Mouse (Mus musculus) left cerebral cortex, adult 11 months (tissue): ENCODE results near the gene Zc3h7b.
A peak's percentile ranks its signal among the peaks of the same experiment; 100 is the strongest.

Experiments
- DNase-seq: peaks from one replicate; pipeline ENCODE4 v3.0.0; 2022; ENCODE audit warnings: low spot score

The Zc3h7b gene

GRCm38 (mm10) chr15:81792444-81792843, 47.6 kb downstream of the Zc3h7b start:
- DNase-seq = no peak

DNA sequence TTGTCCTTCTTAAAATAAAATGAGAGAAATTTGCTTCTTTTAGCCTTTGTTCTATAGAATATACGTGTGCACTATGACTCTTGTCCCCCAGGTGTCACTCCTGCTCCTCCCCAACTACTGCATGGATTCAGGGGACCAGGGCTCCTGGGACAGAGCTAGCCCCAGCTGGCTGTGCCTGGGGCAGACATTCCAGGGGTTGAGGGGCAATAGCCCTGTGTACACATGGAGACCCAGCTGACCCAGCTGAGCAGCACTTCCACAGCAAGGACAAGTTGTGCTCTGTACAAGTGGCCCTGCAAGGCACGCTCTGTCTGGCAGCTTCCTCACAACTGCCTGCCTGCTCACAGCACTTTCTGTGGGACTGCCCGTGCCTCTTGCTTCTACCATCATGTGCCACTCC, 51.4 kb downstream of the Zc3h7b start:
- DNase-seq = no peak

DNA sequence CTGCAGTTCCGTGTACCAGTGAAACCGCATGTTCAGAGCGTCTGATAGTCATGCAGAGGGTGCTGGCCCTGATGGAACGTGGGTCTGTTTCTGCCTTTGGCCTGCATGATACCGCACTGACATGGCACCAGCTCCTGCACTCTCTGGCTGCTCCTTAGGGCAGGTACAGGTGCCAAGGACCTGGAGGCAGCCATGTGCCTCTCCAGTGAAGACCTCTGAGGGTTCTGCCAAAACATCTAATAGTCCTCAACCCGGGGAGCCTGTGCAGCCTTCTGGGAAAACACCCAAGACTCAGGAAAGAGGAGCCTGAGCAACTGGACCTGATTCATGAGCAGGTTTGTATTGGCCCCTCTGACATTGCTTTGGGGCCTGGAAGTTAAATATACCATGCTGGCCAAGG, 53.0 kb downstream of the Zc3h7b start:
- DNase-seq = no peak

DNA sequence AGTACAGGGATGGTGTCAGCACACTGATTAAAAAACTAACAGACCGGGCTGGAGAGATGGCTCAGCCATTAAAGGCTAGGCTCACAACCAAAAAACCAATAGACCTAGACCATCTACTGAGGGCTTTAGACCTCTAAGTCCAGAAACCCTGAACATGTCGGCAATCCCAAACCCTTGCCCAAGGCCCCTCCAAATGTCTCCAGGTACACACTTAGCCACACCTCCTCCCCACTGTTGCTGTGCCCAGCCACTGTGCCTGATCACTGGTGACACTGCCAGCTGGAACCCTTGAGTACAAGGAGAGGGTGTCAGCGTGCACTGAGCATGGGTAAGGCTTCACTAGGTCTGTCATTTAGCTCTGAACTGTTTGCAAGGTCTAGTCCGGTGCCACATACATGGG, 53.6 kb downstream of the Zc3h7b start:
- DNase-seq = no peak

DNA sequence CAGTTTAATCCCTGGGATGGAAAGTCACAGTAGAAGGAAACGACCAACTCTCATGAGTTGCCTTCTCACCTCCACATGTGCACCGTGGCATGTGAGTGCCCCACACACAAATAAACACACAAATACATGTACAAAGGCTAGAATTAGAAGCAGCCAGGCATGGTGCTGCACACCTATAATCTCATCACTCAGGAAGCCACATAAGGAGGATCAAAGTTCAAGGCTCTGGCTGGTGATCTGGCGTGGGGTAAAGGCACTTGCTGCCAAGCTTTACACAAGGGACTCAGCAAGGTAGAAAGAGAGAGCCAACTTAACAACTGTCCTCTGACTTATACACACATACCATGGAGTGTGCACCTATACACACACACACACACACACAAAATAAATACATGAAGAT, 55.5 kb downstream of the Zc3h7b start:
- no peak for DNase-seq

- peak; percentile 99 for DNase-seq
These were observed 57.4 kb downstream of the Zc3h7b start, which contains the start of gene Tef for GRCm38 (mm10) chr15:81802001-81802890. Gene Tef (plus strand): TSS chr15:81802421.

GRCm38 (mm10) chr15:81802941-81803351, 58.1 kb downstream of the Zc3h7b start:
- peak; percentile 64 for DNase-seq

- DNase-seq = no peak
These were observed 58.6 kb downstream of the Zc3h7b start for GRCm38 (mm10) chr15:81803425-81803951.

DNA sequence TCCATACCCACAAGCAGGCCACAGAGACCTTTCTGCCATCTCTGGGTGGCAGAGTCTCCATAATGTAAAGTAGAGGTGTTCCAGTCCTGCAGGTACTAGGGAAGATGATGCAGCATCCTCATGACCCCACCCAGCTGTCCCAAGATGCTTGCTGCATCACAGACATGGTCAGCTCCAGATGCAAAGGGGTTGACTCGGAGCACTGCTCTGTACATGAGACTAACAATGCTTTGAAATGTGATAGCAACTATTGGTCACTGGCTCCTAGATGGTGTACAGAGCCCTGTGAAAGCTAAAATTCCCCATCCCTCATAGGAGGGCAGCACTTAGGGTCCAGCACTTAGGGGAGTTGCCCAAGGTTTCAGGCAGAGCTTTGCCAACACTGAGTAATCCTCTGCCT, 59.3 kb downstream of the Zc3h7b start:
- DNase-seq = no peak

DNA sequence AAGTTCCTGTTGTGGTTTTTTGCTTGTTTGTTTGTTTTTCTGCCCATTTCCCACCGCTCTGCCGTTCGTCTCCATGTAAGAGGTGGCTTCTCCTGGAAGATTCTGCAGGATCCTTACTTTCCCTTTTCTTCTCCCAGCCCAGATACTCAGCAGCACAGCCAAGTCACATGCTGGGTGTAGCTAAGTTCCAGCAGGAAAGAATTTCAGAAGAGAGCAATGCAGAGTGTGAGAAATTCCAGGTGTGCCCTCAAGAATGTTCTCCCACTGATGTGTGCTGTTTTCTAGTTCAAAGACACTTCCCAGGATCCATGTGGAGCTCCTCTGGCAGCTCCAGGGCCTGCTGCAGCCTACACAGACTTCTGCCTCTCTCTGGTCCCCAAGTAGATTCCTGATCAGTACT, 60.0 kb downstream of the Zc3h7b start:
- DNase-seq = no peak

- no peak for DNase-seq
These were observed 60.8 kb downstream of the Zc3h7b start for GRCm38 (mm10) chr15:81805624-81806023.

- no peak for DNase-seq
These were observed 62.0 kb downstream of the Zc3h7b start for GRCm38 (mm10) chr15:81806621-81807404.

DNA sequence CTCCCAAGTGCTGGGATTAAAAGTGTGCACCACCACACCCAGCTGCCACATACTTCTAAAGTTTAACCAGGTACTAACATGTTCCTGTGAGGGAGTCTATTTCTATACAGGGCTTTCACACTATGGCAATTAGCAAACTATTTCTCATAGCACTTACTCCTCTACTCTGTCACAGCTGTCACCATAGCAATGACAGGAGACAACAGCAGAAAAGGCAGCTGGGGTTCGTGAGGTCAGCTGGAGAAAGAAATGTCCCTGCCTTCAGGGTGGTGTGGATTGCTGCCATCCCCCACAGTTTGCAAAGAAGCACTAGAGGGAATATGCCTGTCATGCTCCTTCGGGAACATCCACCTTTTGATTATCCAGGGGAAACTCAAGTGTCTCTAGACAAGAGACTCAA, 63.9 kb downstream of the Zc3h7b start:
- no peak for DNase-seq

DNA sequence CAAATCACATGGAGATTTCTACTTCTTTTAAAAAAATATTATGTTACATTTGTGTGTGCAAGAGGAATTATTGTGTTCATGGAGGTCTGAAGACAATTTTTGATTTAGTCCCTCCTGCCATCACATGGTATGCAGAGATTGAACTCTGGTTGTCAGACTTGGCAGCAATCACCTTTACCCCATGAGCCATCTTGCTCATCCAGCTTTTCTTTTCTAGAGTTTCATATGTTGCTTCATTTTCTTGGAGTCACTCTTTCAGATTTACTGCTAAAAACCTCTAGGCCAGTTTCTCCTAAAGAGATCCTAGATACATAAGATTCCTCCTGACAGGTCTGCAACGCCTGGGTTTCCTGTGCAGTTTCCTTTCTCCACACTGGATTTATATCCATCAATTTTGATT, 64.7 kb downstream of the Zc3h7b start:
- no peak for DNase-seq

DNA sequence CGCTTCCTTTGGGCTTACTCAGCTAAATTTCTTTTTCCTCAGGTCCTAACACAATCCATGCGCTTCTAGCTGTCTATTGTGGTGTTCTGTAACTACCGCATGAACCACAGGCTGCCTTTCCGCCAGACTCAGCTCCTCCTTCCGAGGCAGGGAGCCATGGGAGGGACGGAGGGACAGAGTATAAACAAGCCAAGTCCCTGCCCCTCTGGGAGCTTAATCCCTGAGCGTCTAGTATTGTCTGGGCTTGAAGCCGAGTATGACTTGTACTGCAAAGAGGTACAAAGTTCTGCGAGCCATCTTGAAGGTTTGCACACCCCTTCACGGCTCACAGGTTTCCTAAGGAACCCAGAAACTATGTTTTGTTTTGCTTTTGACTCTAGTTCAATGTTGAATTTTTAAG, 65.3 kb downstream of the Zc3h7b start:
- peak; percentile 76 for DNase-seq

- peak; percentile 99 for DNase-seq
These were observed 66.1 kb downstream of the Zc3h7b start for GRCm38 (mm10) chr15:81810671-81811598.

DNA sequence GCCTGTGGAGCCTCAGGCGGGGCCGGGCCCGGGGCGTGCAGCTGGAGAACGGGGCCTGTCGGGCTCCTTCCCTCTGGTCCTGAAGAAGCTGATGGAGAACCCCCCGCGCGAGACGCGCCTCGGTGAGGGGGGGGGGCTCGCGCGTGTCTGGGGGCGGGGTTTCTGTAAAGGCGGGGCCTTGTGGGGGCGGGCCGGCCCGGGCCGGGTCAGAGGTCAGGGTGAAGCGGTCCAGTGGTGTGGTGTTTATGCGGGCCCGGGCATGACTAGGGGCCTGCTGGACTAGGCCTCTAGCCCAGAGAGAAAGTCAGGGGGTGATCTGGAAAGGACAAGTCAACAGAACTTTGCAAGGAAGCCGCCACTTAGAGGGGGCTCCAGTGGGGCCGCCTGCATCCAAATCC, 66.7 kb downstream of the Zc3h7b start:
- DNase-seq = no peak

DNA sequence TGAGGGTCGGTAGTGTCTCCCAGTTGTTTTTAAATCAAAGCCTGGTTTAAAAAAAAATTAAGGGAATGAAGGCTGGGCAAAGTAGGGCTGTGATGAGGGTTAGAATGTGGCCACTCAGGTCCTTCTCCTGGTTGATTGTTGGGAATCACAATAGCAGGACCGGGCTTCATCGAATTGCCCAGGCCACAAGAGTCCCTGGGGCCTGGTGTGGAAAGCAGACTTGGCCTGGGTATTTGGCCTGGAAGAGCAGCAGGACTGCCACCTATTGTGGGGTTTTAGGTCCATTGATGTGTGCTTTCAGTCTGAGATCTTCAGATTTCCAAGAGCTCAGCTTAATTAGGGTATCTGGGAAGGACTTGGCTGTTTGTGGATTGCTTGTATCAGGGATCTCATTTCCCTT, 67.4 kb downstream of the Zc3h7b start:
- no peak for DNase-seq

DNA sequence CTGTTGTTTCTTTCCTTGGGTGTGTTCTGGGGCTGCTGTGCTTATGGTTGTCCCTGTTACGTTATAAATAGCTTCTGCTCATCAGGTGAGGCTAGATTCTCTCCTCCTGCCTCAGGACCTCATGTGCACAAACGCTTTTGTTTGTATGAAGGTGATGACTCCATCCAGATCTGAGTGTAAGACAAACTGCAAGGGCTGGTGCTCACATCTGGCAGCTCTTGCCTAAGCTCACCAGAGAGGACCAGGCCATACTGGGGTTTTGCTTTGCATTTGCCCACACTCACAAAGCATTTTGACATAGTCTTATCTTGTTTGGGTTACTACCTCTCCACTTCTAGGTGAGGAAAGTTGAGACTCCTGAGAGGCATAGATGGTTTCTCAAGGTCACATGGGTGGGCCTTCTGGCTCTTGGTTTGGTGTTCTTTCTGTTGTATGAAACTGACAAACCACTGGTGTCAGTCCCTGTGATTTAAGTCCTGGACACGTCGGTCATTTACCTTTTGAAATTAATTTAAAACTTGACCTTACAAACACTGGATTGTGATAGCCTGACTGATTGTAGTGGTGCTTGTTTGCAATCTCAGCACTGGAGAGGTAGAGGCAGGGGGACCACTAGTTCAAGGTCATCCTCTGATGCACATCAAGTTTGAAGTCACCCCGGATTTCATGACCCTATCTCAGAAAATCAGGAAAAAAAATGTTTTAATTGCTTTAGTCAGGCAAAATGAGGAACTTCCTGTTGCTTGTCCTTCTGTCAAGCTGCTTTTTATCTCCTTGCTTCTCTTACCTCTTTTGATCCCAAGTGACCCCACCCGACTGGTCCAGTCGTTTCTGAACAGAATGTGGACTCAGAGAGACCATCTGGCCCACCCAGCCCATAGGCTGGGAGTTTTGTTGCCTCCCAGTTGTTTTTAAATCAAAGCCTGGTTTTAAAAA, 68.1 kb downstream of the Zc3h7b start:
- DNase-seq = no peak

GRCm38 (mm10) chr15:81813986-81814705, 69.3 kb downstream of the Zc3h7b start:
- no peak for DNase-seq
